Mouse (Mus musculus) lung, adult 2 months (tissue): ENCODE results near the gene Rpl28.

Experiments used
- CTCF ChIP-seq: fragments of 200-500 bp; IDR thresholded peaks from 2 replicates; pipeline ENCODE4 v1.5.1; 2011; ENCODE audit warnings: mild to moderate bottlenecking, low read length, control low read depth; ENCODE audit not compliant: insufficient read depth
- POLR2A ChIP-seq: fragments of 200-500 bp; IDR thresholded peaks from 2 replicates; pipeline ENCODE4 v1.6.1; 2011; ENCODE audit warnings: low read depth, mild to moderate bottlenecking, control low read depth, low read length, borderline replicate concordance; ENCODE audit errors: extremely low read depth

GRCm38 (mm10) chr7:4752821-4753570 lies 39.7 kb upstream of the Rpl28 start, which contains the start of gene Cox6b2:
- TF ChIP-seq CTCF (no peak), POLR2A (no peak)
